Mouse (Mus musculus) erythroblast, adult 5-6 weeks (primary cell): ENCODE measurements around the gene Cks1b. TPM values are rescaled to one million over a fixed set of nuclear protein-coding genes. Genes with fewer than 3 reads are reported as not detected.
"Not testable (repeated sequence)": the region's sequence is repeated elsewhere in the genome, so short reads cannot be mapped to it uniquely, and the experiment has no call there.

ENCODE experiments used
- ATAC-seq: replicated peaks from 2 replicates; pipeline ENCODE4 v1.8.0; 2016; ENCODE audit warnings: moderate number of reproducible peaks, mild to moderate bottlenecking, moderate TSS enrichment, inconsistent platforms; ENCODE audit not compliant: poor library complexity, low FRiP score, severe bottlenecking
- total RNA-seq, 2 experiments: library from RNA; stranded (forward) in 1 of 2; stranded (reverse) in 1 of 2; fragments of 150-400 nt in 1 of 2; fragments of 200-764, 138-1000 nt in 1 of 2; gene quantifications; 2 replicates each; pipeline versions ENCODE4 v1.2.3 to v1.2.4; 2015 to 2017; ENCODE audit warnings: low replicate concordance in 2 of 2

The Cks1b gene
- total RNA-seq, 2 experiments from 2014 or later, result 42.1 to 79.9 TPM

GRCm38 (mm10) chr3:89430171-89431159 lies 12.3 kb upstream of the Cks1b start, which contains the start of gene Pygo2:
Pygo2 (plus strand) TSS chr3:89430214.
- peak; percentile 95 for ATAC-seq

DNA sequence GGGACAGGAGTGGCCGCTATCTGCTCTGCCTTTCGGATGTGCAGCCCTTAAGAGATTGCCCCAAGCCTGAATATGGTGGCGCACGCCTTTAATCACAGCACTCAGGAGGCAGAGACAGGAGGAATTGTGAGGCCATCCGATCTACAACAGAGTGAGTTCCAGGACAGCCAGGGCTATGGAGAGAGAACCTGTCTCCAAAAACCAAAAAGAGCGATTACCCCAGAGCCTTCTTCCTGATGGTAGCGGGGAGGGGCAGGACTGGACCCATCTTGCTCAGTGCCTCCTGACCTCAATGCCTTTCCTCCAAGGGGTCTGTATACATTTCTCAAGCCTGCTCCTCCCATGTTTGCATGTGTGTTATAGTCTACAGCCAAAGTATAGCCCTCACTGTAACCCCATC lies 10.8 kb upstream of the Cks1b start:
- ATAC-seq, result not testable (repeated sequence)

- ATAC-seq, result no peak
These were observed 7.7 kb upstream of the Cks1b start for GRCm38 (mm10) chr3:89425876-89426275.

DNA sequence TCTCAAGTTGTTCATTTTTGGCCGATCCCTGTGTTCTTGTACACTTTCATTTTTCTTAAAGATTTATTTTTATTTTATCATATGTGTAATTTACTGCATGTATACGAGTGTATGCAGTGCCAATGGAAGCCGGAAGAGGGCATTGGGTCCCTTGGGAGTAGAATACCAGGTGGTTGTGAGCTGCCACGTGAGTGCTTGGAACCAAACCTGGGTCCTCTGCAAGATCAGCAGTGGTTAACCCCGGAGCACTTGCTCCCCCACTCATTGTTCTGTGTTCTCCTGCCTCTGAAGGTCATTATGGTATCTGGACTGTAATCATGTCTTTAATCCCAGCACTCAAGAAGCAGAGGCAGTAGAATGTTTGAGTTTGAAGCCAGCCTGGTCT lies 7.0 kb upstream of the Cks1b start:
- ATAC-seq, result no peak

GRCm38 (mm10) chr3:89424416-89425140 lies 6.4 kb upstream of the Cks1b start:
- ATAC-seq, result no peak

GRCm38 (mm10) chr3:89422556-89423205 lies 4.5 kb upstream of the Cks1b start:
- ATAC-seq, result no peak

- no peak for ATAC-seq
These were observed 3.8 kb upstream of the Cks1b start for GRCm38 (mm10) chr3:89421810-89422473.

DNA sequence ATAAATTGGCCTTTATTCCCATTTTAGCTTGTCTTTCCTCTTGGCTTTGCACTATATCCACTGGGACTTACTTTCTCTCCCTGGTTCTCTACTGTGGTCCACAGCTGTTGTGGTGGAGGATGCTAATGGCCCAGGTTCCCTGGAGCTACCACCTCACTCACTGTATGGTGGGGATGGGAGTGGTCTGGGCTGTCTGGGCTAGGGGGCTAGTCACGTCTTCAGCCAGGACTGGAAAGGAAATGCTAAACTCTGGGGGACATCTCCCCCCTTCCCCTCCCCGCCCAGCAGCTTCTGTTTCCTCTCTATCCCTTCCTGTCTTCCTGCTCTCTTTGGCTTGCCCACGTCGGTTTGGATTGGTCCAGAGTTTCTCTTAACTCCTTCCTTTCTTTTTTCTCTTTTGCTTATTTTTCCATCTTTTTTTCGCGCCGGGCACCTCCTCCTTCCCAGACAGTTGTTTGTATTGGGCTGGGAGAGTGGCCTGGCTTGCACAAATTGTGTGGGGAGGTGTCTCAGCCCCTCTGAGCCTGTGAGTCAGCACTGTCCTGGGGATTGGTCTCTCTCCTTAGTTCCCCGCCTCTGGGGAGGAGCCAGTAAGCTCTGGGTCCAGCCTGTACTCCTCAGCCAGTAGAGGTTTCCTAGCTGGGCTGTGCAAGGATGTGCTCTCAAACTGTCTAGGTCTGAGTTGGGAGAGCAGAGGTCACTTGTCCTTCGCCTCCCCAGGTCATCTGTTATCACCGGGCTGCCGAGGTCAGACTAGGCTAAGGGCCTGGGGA lies 3.0 kb upstream of the Cks1b start:
- peak; percentile 77 for ATAC-seq

GRCm38 (mm10) chr3:89420421-89420820 lies 2.2 kb upstream of the Cks1b start:
- ATAC-seq, result no peak

- no peak for ATAC-seq
These were observed 1.8 kb upstream of the Cks1b start for GRCm38 (mm10) chr3:89419981-89420380.

DNA sequence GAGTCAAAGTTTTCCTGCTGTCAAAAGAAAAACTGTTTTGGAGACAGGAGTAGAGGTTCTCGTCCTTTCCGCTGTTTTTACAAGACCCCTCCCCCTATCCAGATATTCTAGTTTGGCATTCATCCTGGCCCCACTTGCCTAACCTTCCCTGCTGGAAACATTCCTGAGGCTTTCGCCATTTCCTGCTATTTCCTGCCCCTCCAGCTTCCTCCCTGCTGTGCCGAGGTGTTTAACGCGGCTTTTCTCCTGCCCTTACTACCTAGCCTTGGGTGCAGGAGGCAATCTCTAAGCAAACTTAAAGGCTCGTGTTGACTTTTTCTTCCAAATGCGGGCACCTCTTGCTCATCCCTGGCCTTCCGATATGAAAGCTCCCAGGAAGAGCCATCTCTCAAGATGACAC lies 1.4 kb upstream of the Cks1b start:
- no peak for ATAC-seq

DNA sequence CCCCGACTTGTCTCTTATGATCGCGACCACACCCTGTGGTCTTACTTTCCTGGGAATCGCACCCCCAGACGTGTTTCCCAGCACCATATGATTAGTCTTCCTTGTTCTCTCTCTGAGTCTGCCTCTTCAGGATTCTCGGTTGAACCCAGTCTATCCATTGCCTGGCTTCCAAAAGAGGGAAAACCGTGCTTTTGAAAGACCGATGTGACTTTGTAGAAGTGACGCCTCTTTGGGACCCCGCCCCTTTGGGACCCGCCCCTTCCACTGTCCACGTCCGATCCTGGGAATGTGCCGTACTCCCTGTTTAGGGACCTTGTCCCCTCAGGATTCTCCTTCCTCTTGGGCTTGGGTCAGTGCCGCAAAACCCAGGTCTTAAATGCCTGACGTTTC lies 673 bp upstream of the Cks1b start:
- peak; percentile 34; the same call in 1 of the 2 replicates for ATAC-seq

DNA sequence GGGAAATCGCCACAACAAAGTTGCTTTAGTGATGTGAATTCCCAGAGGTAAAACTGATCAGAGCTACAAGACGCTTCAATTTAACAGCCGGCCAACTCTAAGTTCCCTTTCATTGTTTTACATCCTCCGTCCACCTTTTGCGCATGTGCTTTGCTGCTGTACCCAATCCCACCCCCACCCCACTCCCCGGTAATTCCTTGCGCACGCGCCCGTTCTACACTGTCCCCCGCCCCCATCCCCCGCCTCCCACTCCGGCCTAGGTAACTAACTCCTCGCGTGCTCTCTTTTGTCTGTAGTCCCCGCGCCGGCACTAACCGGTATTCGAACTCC lies 378 bp downstream of the Cks1b start:
- ATAC-seq, result no peak

- ATAC-seq, result no peak
These were observed 1.1 kb downstream of the Cks1b start for GRCm38 (mm10) chr3:89417131-89417530.

DNA sequence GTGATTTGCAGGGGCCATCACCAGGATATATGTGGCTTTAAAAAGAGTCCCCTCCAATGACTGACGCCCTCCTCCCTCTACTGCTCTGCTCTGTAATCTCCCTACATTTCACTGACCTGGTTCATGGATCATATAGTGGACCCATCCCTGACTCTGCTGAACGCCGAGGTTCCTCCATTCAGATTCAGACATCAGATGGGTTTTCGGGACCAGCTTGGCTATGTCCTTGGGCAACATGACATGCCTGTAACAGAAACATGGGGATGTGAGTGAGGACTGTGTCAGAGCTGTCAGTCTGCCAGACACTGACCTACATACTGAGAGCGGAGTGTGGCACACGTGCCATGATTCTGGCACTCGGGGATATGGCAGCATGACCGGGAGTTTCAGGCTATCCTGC lies 2.0 kb downstream of the Cks1b start:
- no peak for ATAC-seq

- peak; percentile 99 for ATAC-seq
These were observed 6.4 kb downstream of the Cks1b start, which contains the start of gene Flad1 for GRCm38 (mm10) chr3:89411490-89412393. Flad1 (minus strand) TSS chr3:89411870.

DNA sequence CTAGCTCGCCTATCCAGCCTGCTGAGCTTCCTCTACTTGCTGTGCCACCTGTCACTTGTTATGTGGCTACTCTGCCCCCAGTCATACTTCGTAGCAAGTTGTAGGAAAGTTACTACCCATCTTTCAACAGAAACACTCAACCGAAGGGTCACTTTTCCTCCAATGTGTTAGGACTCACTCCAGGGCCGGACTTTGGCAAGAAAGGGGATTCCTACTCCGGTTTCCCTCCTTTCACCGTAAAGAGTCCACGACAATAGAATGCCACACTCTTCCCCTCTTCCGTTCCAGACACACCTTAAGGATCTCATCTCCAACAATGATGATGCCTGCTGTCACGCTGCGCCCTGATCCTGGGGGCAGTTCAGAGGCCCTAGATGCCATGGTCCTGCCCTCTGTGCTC lies 7.3 kb downstream of the Cks1b start:
- ATAC-seq, result no peak

- ATAC-seq, result no peak
These were observed 8.5 kb downstream of the Cks1b start for GRCm38 (mm10) chr3:89409701-89410100.
